Mouse (Mus musculus) heart, embryonic 15.5 days (tissue): ENCODE data around the gene Col4a3. TPM values are rescaled to one million over a fixed set of nuclear protein-coding genes. Genes with fewer than 3 reads are reported as not detected.

Source experiments
- ATAC-seq: fragments of 200-750 bp; cut with Nextera tagmentation; replicated peaks from 2 replicates; pipeline ENCODE4 v1.8.0; 2017; ENCODE audit warnings: low read depth, moderate TSS enrichment; ENCODE audit not compliant: insufficient number of reproducible peaks, insufficient read depth, low FRiP score
- H3K27ac ChIP-seq: fragments of 300-500 bp; sonication (generic); 2 replicates; pipeline ENCODE4 v1.5.1; 2015; ENCODE audit warnings: mild to moderate bottlenecking, inconsistent platforms
- H3K27me3 ChIP-seq: fragments of 300-500 bp; sonication (generic); 2 replicates; pipeline ENCODE4 v1.6.1; 2015; ENCODE audit warnings: inconsistent platforms
- H3K36me3 ChIP-seq: fragments of 300-500 bp; sonication (generic); 2 replicates; pipeline ENCODE4 v1.6.1; 2015; ENCODE audit warnings: mild to moderate bottlenecking, inconsistent platforms
- H3K4me1 ChIP-seq: fragments of 300-500 bp; sonication (generic); replicated peaks from 2 replicates; pipeline ENCODE4 v1.6.1; 2015; ENCODE audit warnings: inconsistent platforms
- H3K4me2 ChIP-seq: fragments of 300-500 bp; sonication (generic); 2 replicates; pipeline ENCODE4 v1.6.1; 2015; ENCODE audit warnings: inconsistent platforms, mild to moderate bottlenecking, moderate library complexity
- H3K4me3 ChIP-seq: fragments of 300-500 bp; sonication (generic); 2 replicates; pipeline ENCODE4 v1.5.1; 2015; ENCODE audit warnings: mild to moderate bottlenecking, inconsistent platforms
- H3K9ac ChIP-seq: fragments of 300-500 bp; sonication (generic); 2 replicates; pipeline ENCODE4 v1.6.1; 2015; ENCODE audit warnings: mild to moderate bottlenecking, inconsistent platforms
- H3K9me3 ChIP-seq: fragments of 300-500 bp; sonication (generic); replicated peaks from 2 replicates; pipeline ENCODE4 v1.6.1; 2016; ENCODE audit warnings: inconsistent platforms
- WGBS: fragments of 180-500 bp; shearing (Covaris S2); methylation state at CpG from one replicate; pipeline ENCODE4 v1.1.7; 2015; ENCODE audit warnings: mixed read lengths; 5-methylcytosine and 5-hydroxymethylcytosine counted together
- polyA plus RNA-seq: library from polyadenylated mRNA; unstranded; fragments of >200 nt; fragmentation: Nextera tagmentation; extraction: Ambion mirVana; gene quantifications from 2 replicates; pipeline ENCODE4 v1.2.1, GENCODE M21; 2015

The Col4a3 gene
- polyA plus RNA-seq, result 0.74 and 0.76 TPM in 2 replicates

DNA sequence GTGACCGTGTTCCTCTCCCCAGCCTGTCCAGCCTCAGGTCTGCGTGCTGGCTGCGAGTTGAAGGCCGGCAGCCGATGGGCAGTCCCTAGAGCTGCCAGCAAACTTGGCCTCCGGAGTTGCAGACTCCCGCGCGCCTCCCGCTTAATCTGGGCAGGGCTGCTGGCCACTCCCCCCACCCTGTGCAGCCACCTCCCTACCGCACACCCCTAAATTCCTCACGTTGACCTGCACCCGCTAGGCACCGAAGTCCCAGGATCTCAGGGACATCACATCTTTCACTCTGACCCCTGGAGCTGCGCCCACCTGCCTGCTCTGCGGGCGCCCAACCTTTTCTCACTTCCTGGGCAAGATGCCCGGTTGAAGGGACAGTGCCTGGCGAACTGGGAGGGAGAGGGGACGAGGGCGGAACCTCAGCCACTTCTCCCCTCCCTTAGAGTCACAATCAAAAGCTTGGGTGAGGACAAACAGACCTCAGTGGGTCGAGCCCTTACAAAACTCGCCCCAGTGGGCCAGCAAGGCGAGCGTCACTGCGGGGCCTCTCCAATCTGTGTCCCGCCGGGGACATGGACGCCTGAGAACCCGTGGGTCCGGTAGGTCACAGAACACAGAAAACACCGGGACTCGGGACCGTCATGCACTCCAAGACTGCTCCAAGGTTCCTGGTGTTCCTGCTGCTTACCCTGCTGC, at the start of gene Col4a3, which contains the start of gene Col4a4:
Col4a3 (plus strand) TSS at position 209 of the 687 bp plus-strand sequence.
Col4a4 (minus strand) TSS at position 137 of the 687 bp plus-strand sequence.
- H3K36me3 ChIP-seq, result no peaks in the 10 kb centered on the region
- 2% methylated on average over 34 of the region's 34 CpGs for WGBS
- no peaks in the 10 kb centered on the region for H3K9me3 ChIP-seq
- no peak within 1 kb of the TSS for H3K27ac ChIP-seq
- peak within 1 kb of the TSS; percentile 44 for H3K9ac ChIP-seq
- peak within 1 kb of the TSS; percentile 89 for H3K4me2 ChIP-seq
- ATAC-seq, result peak; percentile 58; the same call in 1 of the 2 replicates
- peaks cover 35% of the 10 kb centered on the region for H3K27me3 ChIP-seq
- H3K4me3 ChIP-seq, result peak within 1 kb of the TSS; percentile 51
- H3K4me1 ChIP-seq, result peaks cover 14% of the 10 kb centered on the region

GRCm38 (mm10) chr1:82537848-82538247, 48.9 kb upstream of the Col4a3 start:
- no peak for ATAC-seq
- Histone ChIP-seq H3K27ac (no peak overlapping the region), H3K27me3 (no peaks in the 10 kb centered on the region), H3K36me3 (no peaks in the 10 kb centered on the region), H3K4me2 (no peak overlapping the region), H3K4me1 (no peaks in the 10 kb centered on the region), H3K9me3 (no peaks in the 10 kb centered on the region), H3K4me3 (no peak overlapping the region), H3K9ac (no peak overlapping the region)
- WGBS, result 62% methylated on average over 3 of the region's 3 CpGs

DNA sequence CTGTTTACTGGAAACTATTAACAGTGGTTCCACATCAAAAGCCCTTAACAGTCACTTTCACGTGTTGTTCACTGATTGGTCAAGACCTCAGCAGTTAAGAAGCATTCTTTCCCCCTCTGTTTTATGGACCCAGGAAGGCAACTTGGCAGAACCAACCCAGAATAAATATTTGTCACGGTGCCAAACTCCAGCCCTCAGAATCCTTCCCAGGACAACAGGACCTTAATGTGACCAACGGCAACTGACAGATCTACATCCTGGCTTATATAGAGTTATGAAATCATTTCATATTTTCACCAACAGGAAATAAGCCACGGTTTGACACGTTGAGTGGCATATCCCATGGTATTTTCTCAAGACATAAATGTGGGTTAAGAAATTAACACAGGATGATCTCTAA, 46.7 kb upstream of the Col4a3 start:
- Histone ChIP-seq H3K27me3 (no peaks in the 10 kb centered on the region), H3K9ac (no peak overlapping the region), H3K27ac (no peak overlapping the region), H3K4me1 (no peaks in the 10 kb centered on the region), H3K9me3 (no peaks in the 10 kb centered on the region), H3K4me3 (no peak overlapping the region), H3K4me2 (no peak overlapping the region), H3K36me3 (no peaks in the 10 kb centered on the region)
- 61% methylated on average over 5 of the region's 5 CpGs for WGBS
- no peak for ATAC-seq

DNA sequence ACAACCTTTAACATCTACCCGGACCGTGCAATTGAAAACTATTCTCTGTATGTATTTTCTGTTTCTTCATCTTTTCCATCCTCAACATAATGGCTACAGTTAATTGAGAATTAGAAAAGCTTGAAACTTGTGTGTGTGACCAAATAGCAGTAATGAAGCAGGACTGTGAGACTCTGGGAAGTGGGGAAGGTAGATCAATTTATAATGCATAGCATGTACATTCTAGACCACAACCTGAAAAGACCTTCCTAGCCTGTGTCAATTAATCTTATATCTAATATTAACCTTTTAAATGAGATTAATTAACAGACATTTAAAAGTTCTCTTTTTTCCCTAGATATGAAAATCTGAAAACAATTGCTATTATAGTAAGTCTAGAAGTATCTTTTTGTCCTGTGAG, 42.8 kb upstream of the Col4a3 start:
- Histone ChIP-seq H3K9ac (no peak overlapping the region), H3K27ac (no peak overlapping the region), H3K36me3 (no peaks in the 10 kb centered on the region), H3K4me3 (no peak overlapping the region), H3K9me3 (no peaks in the 10 kb centered on the region), H3K27me3 (no peaks in the 10 kb centered on the region), H3K4me2 (no peak overlapping the region), H3K4me1 (no peaks in the 10 kb centered on the region)
- ATAC-seq, result no peak
- WGBS, result 94% methylated on average over 2 of the region's 2 CpGs

GRCm38 (mm10) chr1:82544419-82545185, 42.1 kb upstream of the Col4a3 start:
- Histone ChIP-seq H3K9ac (no peak overlapping the region), H3K4me3 (no peak overlapping the region), H3K9me3 (no peaks in the 10 kb centered on the region), H3K27ac (no peak overlapping the region), H3K27me3 (no peaks in the 10 kb centered on the region), H3K4me2 (no peak overlapping the region), H3K36me3 (no peaks in the 10 kb centered on the region), H3K4me1 (no peaks in the 10 kb centered on the region)
- WGBS, result 73% methylated on average over 6 of the region's 6 CpGs
- no peak for ATAC-seq

- no peaks in the 10 kb centered on the region for H3K36me3 ChIP-seq
- H3K27me3 ChIP-seq, result no peaks in the 10 kb centered on the region
- no peak overlapping the region for H3K27ac ChIP-seq
- 78% methylated on average over 8 of the region's 8 CpGs for WGBS
- H3K9ac ChIP-seq, result no peak overlapping the region
- no peaks in the 10 kb centered on the region for H3K9me3 ChIP-seq
- ATAC-seq, result no peak
- no peak overlapping the region for H3K4me2 ChIP-seq
- no peaks in the 10 kb centered on the region for H3K4me1 ChIP-seq
- H3K4me3 ChIP-seq, result no peak overlapping the region
Observed at GRCm38 (mm10) chr1:82545199-82545960, 41.3 kb upstream of the Col4a3 start.

GRCm38 (mm10) chr1:82554443-82554850, 32.3 kb upstream of the Col4a3 start:
- Histone ChIP-seq H3K9me3 (no peaks in the 10 kb centered on the region), H3K27me3 (peaks cover 5% of the 10 kb centered on the region; the same call in 1 of the 2 replicates), H3K36me3 (no peaks in the 10 kb centered on the region), H3K9ac (no peak overlapping the region), H3K4me3 (no peak overlapping the region), H3K27ac (0 out of 2 replicates have a peak overlapping the region, but pooled peaks have one; percentile 5), H3K4me1 (peaks cover 5% of the 10 kb centered on the region; the same call in 1 of the 2 replicates), H3K4me2 (peak overlapping the region; percentile 43)
- peak; percentile 72 for ATAC-seq
- 7% methylated on average over 6 of the region's 6 CpGs for WGBS

GRCm38 (mm10) chr1:82554889-82555288, 31.8 kb upstream of the Col4a3 start:
- Histone ChIP-seq H3K4me1 (peaks cover 5% of the 10 kb centered on the region; the same call in 1 of the 2 replicates), H3K4me3 (no peak overlapping the region), H3K9ac (no peak overlapping the region), H3K4me2 (peak overlapping the region; percentile 43), H3K36me3 (no peaks in the 10 kb centered on the region), H3K9me3 (no peaks in the 10 kb centered on the region), H3K27ac (peak overlapping the region; percentile 5; the same call in 1 of the 2 replicates), H3K27me3 (peaks cover 5% of the 10 kb centered on the region; the same call in 1 of the 2 replicates)
- WGBS, result 42% methylated on average over 5 of the region's 5 CpGs
- ATAC-seq, result peak; percentile 55

GRCm38 (mm10) chr1:82560223-82560622, 26.5 kb upstream of the Col4a3 start:
- Histone ChIP-seq H3K4me1 (no peaks in the 10 kb centered on the region), H3K27me3 (peaks cover 5% of the 10 kb centered on the region; the same call in 1 of the 2 replicates), H3K4me2 (no peak overlapping the region), H3K4me3 (no peak overlapping the region), H3K27ac (no peak overlapping the region), H3K36me3 (no peaks in the 10 kb centered on the region), H3K9ac (no peak overlapping the region), H3K9me3 (no peaks in the 10 kb centered on the region)
- ATAC-seq, result no peak
- 42% methylated on average over 4 of the region's 4 CpGs for WGBS

- H3K4me2 ChIP-seq, result no peak overlapping the region
- no peak overlapping the region for H3K27ac ChIP-seq
- H3K4me3 ChIP-seq, result no peak overlapping the region
- no peaks in the 10 kb centered on the region for H3K27me3 ChIP-seq
- no peaks in the 10 kb centered on the region for H3K9me3 ChIP-seq
- no peaks in the 10 kb centered on the region for H3K4me1 ChIP-seq
- 67% methylated on average over 4 of the region's 4 CpGs for whole genome bisulfite sequencing
- no peak for ATAC-seq
- H3K9ac ChIP-seq, result no peak overlapping the region
- H3K36me3 ChIP-seq, result no peaks in the 10 kb centered on the region
Observed at GRCm38 (mm10) chr1:82569405-82569804, 17.3 kb upstream of the Col4a3 start.

GRCm38 (mm10) chr1:82571758-82572157, 15.0 kb upstream of the Col4a3 start:
- WGBS, result 68% methylated on average over 1 of the region's 1 CpGs

More at GRCm38 (mm10) chr1:82571758-82572157, 15.0 kb upstream of the Col4a3 start:
- Histone ChIP-seq H3K4me2 (no peak overlapping the region), H3K4me3 (no peak overlapping the region), H3K27ac (no peak overlapping the region), H3K27me3 (no peaks in the 10 kb centered on the region), H3K9ac (no peak overlapping the region), H3K9me3 (no peaks in the 10 kb centered on the region), H3K36me3 (no peaks in the 10 kb centered on the region), H3K4me1 (no peaks in the 10 kb centered on the region)
- ATAC-seq, result no peak
